Mouse (Mus musculus) lung, postnatal 0 days (tissue): Measurements from ENCODE around the gene Lmo3.

Source experiments
- CTCF ChIP-seq: IDR thresholded peaks from 2 replicates; pipeline ENCODE4 v1.5.1; 2016; ENCODE audit warnings: antibody characterized with exemption, mild to moderate bottlenecking
- EP300 ChIP-seq: IDR thresholded peaks from 2 replicates; pipeline ENCODE4 v1.6.1; 2016; ENCODE audit warnings: antibody characterized with exemption, mild to moderate bottlenecking, control low read depth

DNA sequence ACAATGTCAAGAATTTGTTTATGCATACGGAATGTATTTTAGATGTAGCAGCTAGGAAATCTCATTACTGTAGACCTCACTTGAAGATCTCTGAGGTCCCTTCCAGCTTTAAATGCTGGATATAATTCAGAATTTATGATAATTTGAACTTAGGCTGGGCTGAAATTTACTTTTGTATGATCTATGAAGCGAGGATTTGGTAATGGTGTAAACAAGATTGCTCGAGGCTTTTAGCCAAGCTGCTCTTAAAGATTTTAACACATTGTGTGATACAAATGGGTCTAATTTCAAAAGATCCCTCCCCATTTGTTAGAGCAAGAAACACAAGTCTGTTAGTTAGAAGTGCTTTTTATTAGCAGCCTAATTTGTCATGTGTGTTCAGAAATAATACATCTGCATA, 144.4 kb downstream of the Lmo3 start:
- TF ChIP-seq CTCF (no peak), EP300 (no peak)
